Mouse (Mus musculus) spleen, adult 12 weeks (tissue): ENCODE measurements around the gene Tom1l2.

ENCODE experiments used
- DNase-seq: peaks from one replicate; pipeline ENCODE4 v3.0.0; 2022; ENCODE audit warnings: low spot score

Tom1l2 gene

DNA sequence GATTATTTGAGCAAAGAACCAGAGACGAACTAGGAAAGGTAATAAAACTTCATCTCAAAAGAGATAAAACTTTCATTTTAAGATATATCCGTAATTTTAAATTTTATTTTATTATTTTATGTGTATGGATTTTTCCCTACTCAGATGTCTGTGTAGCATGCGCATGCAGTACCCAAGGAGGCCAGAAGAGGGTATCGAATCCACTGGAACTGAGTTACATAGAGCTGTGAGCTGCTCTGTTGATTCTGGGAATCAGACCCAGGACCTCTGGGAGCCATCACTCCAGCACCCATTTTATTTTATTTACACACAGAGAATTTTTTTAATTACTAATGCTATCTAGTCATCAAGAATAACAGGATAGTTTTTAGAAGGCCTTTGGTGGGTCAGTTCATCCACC lies 45.9 kb downstream of the Tom1l2 start:
- peak; percentile 28 for DNase-seq

GRCm38 (mm10) chr11:60305611-60306010 lies 47.1 kb downstream of the Tom1l2 start:
- no peak for DNase-seq

DNA sequence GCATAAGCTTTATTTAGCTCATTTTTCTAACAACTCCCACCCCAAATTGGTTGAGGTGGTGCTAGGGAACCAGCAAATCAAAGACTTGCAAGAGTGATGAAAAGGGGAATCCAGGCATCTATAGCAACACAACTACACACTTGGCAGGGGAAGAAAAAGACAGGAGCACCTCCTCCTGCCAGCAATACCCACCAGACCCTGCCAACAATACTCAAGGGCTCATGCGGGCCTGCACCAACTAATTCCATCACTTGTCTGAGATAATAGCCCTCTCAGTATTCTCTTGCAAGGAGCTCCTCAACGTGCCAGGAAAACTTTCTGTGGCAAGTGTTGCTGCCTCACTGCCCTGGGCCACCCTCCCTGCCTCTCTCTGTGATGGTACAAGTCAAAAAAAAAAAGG lies 49.2 kb downstream of the Tom1l2 start:
- no peak for DNase-seq

- DNase-seq: no peak
Observed at GRCm38 (mm10) chr11:60302354-60303083, 50.2 kb downstream of the Tom1l2 start.

- no peak for DNase-seq
Observed at GRCm38 (mm10) chr11:60301588-60302208, 51.0 kb downstream of the Tom1l2 start.

DNA sequence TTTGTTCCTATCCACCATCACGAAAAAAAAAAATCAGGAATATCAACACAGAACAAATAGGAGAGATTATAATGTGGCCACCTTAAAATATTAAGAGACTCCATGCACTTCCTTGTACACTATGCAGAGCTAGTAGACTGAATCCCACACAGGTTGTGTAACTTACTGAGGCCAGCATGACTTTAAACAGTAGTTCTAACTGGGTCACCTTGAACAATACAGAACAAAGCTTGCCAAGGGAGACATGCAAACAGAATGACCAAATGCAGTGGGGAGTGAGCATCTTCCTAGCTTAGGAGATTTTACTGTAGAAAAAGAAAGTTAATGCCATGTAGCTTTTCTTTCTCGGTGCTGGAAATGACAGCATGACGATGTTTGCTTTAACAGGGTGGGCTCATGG lies 52.4 kb downstream of the Tom1l2 start:
- DNase-seq: no peak

DNA sequence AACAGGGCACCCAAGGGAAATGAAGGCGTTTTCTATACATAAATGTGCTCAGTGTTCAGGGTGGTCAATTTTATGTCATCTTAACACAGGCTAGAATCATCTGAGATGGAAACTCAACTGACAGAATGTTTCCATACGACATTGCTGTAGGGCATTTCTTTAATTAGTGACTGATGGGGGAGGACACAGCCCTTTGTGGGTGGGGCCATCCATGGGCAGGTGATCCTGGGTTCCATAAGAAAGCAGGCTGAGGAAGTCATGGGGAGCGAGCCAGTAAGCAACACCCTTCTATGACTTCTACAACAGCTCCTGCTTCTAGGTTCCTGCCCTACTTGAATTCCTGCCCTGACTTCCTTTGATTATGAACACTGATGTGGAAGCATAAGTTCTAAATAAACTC lies 54.9 kb downstream of the Tom1l2 start:
- DNase-seq: no peak

DNA sequence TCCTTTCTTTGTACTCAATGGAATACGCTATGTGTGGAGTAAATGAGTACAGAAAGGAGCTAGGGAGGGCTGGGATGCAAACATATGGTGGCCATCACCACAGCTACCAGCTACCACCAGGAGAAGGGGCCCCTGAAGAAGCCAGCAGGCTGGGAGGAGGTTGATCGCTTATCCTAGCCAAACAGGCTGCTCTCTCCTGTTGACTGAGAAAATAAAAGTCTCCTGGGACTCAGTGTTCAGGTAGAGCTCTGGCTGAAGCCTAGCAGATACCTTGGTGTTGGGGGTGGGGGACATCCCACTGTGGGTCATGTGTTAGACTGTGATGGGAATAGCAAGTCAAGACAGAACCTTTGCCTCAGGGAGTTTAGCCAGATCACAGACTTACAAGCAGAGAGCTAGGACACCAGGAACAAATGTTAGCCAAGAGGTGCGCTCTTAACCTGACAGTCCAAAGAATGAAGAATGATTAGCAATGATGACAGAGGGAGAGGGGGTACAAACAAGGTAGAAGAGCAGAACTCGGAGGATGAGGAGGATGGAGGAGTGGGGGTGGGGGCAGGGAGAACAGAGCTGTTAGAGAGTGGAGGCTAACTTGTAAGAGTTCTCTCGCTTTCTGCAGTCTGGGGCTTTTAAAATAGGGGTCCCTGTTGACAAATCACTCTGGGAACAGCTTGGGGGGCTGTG lies 57.9 kb downstream of the Tom1l2 start:
- DNase-seq: no peak

GRCm38 (mm10) chr11:60293683-60294629 lies 58.7 kb downstream of the Tom1l2 start:
- no peak for DNase-seq

GRCm38 (mm10) chr11:60292718-60293117 lies 60.0 kb downstream of the Tom1l2 start:
- no peak for DNase-seq

DNA sequence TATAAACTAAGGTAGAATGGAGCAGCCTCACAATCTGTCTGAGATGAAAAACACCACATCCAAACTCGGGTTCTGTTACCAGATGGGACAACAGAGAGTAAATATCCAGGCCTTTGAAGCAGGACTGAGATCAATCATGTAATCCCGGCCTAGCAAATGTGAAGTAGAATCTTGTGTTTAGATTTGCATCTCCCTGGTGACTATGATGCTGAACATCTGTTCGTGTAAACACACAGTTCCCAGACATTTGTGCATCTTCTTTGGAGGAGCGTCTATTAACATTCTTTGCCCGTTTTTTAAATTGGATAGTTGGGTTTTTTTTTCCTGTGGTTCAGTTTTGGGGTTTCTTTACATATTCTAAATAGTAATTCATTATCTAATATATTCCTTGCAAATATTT lies 63.7 kb downstream of the Tom1l2 start:
- DNase-seq: no peak

GRCm38 (mm10) chr11:60286311-60286710 lies 66.4 kb downstream of the Tom1l2 start:
- DNase-seq: no peak

- DNase-seq: no peak
Observed at GRCm38 (mm10) chr11:60280429-60281414, 72.0 kb downstream of the Tom1l2 start.

- DNase-seq: no peak
Observed at GRCm38 (mm10) chr11:60279483-60279882, 73.2 kb downstream of the Tom1l2 start.

GRCm38 (mm10) chr11:60277771-60278170 lies 74.9 kb downstream of the Tom1l2 start:
- DNase-seq: no peak

- DNase-seq: no peak
Observed at GRCm38 (mm10) chr11:60277164-60277740, 75.5 kb downstream of the Tom1l2 start.

DNA sequence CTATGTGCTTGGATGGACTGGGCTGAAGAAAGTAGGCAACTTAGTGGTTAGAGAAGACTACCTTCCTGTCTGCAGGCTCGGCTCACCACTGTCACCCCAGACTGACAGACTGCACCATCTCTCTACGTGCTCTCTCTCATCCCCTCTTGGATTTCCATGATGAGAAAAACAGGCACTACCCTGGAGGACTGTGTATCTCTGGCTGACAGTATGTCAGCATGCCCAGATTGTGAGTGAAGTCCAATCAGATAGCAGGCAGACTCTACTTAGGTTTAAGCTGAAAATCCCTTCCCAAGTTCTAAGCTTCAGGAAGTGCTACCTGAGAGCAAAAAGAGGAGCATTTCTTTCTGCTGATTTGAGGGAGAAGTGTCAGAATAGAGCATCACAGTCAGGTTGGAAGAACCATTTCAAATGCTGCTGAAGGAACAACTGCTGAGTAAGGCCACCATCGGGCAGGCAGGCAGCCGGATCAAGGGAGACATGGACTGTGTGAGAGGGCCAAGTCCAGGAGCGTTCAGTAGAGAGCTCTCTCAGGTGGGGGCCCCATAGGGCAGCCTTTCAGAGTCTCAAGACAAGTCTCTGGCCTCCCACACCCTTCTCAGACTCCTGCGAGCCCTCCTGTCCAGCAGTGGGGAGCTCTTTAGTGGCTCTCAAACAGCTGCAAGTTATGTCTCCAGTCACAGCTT lies 76.2 kb downstream of the Tom1l2 start:
- DNase-seq: no peak

GRCm38 (mm10) chr11:60273273-60273805 lies 79.4 kb downstream of the Tom1l2 start:
- no peak for DNase-seq

- DNase-seq: no peak
Observed at GRCm38 (mm10) chr11:60268563-60268962, 84.1 kb downstream of the Tom1l2 start.
